Mouse (Mus musculus): ENCODE results near the gene Col16a1.

GRCm38 (mm10) chr4:130128907-130129306 lies 81.3 kb downstream of the Col16a1 start:
- TF ChIP-seq POLR2A (IDR thresholded peaks at IDR 0.05; ENCODE audit: borderline replicate concordance, low read depth, low read length) (no peak), CTCF (IDR thresholded peaks at IDR 0.05; ENCODE audit: low read depth, low read length) (no peak)

Data from bone marrow macrophage, adult 2 months (primary cell).